Mouse (Mus musculus) midbrain, embryonic 14.5 days (tissue): ENCODE measurements at regions not wholly inside any gene's neighbourhood (a gene's known extent, or its start where the extent isn't known, plus 50 kb on each side); places are given as distances from the start of the nearest gene placed in this dataset.

Experiments
- ATAC-seq: fragments of 200-750 bp; cut with Nextera tagmentation; 2 replicates; pipeline ENCODE4 v1.8.0; 2017; ENCODE audit warnings: moderate number of reproducible peaks, moderate library complexity; ENCODE audit not compliant: low FRiP score, low TSS enrichment
- DNase-seq: peaks from one replicate; pipeline ENCODE4 v3.0.0-alpha.2; 2015
- H3K27ac ChIP-seq: fragments of 300-500 bp; sonication (generic); replicated peaks from 2 replicates; pipeline ENCODE4 v1.5.1; 2014; ENCODE audit warnings: mild to moderate bottlenecking, low read depth, low read length, moderate library complexity
- H3K27me3 ChIP-seq: fragments of 300-500 bp; sonication (generic); 2 replicates; pipeline ENCODE4 v1.6.1; 2014; ENCODE audit warnings: low read length, control low read depth, mixed read lengths; ENCODE audit not compliant: control insufficient read depth, insufficient read depth
- H3K36me3 ChIP-seq: fragments of 300-500 bp; sonication (generic); 2 replicates; pipeline ENCODE4 v1.6.1; 2014; ENCODE audit warnings: low read length, control low read depth; ENCODE audit not compliant: control insufficient read depth, insufficient read depth
- H3K4me1 ChIP-seq: fragments of 300-500 bp; sonication (generic); 2 replicates; pipeline ENCODE4 v1.6.1; 2014; ENCODE audit warnings: mild to moderate bottlenecking, antibody characterized with exemption, low read length, control low read depth; ENCODE audit not compliant: control insufficient read depth, insufficient read depth
- H3K4me2 ChIP-seq: fragments of 300-500 bp; sonication (generic); 2 replicates; pipeline ENCODE4 v1.6.1; 2014; ENCODE audit warnings: mild to moderate bottlenecking, low read length, moderate library complexity
- H3K4me3 ChIP-seq: fragments of 300-500 bp; sonication (generic); replicated peaks from 2 replicates; pipeline ENCODE4 v1.5.1; 2014; ENCODE audit warnings: low read depth, low read length
- H3K9ac ChIP-seq: fragments of 300-500 bp; sonication (generic); replicated peaks from 2 replicates; pipeline ENCODE4 v1.6.1; 2014; ENCODE audit warnings: mild to moderate bottlenecking, low read length, moderate library complexity
- H3K9me3 ChIP-seq: fragments of 300-500 bp; sonication (generic); 2 replicates; pipeline ENCODE4 v1.6.1; 2016; ENCODE audit warnings: low read length, control low read depth, mixed read lengths; ENCODE audit not compliant: control insufficient read depth
- WGBS: fragments of 180-500 bp; shearing (Covaris S2); extraction: QIAGEN DNeasy Blood & Tissue Kit; methylation state at CpG from one replicate; pipeline ENCODE4 v1.1.7; 2014; 5-methylcytosine and 5-hydroxymethylcytosine counted together

GRCm38 (mm10) chr10:98798634-98799415, 115.4 kb upstream of the Atp2b1 start:
- no peak overlapping the region for H3K9ac ChIP-seq
- ATAC-seq = no peak
- no peak overlapping the region for H3K4me3 ChIP-seq
- peaks cover 5% of the 10 kb centered on the region; the same call in 1 of the 2 replicates for H3K4me1 ChIP-seq
- no peak for DNase-seq
- H3K4me2 ChIP-seq = no peak overlapping the region
- H3K27ac ChIP-seq = no peak overlapping the region
- no peaks in the 10 kb centered on the region for H3K36me3 ChIP-seq
- 88% methylated on average over 6 of the region's 6 CpGs for WGBS
- no peaks in the 10 kb centered on the region for H3K27me3 ChIP-seq
- H3K9me3 ChIP-seq = no peaks in the 10 kb centered on the region

GRCm38 (mm10) chr10:98799830-98800229, 114.4 kb upstream of the Atp2b1 start:
- H3K9me3 ChIP-seq = no peaks in the 10 kb centered on the region
- ATAC-seq (no peak), DNase-seq (no peak)
- H3K27me3 ChIP-seq = no peaks in the 10 kb centered on the region
- no peak overlapping the region for H3K4me2 ChIP-seq
- WGBS = 77% methylated on average over 3 of the region's 3 CpGs
- no peaks in the 10 kb centered on the region for H3K36me3 ChIP-seq
- no peak overlapping the region for H3K27ac ChIP-seq
- H3K4me3 ChIP-seq = no peak overlapping the region
- peaks cover 5% of the 10 kb centered on the region; the same call in 1 of the 2 replicates for H3K4me1 ChIP-seq
- no peak overlapping the region for H3K9ac ChIP-seq

GRCm38 (mm10) chr10:98800949-98801348, 113.3 kb upstream of the Atp2b1 start:
- 9% methylated on average over 8 of the region's 8 CpGs for WGBS

GRCm38 (mm10) chr10:98805013-98805412, 109.2 kb upstream of the Atp2b1 start:
- Histone ChIP-seq H3K4me1 (peaks cover 5% of the 10 kb centered on the region; the same call in 1 of the 2 replicates), H3K4me2 (no peak overlapping the region), H3K36me3 (no peaks in the 10 kb centered on the region), H3K9me3 (no peaks in the 10 kb centered on the region), H3K27ac (no peak overlapping the region), H3K27me3 (no peaks in the 10 kb centered on the region), H3K4me3 (no peak overlapping the region), H3K9ac (no peak overlapping the region)
- WGBS = 89% methylated on average over 1 of the region's 1 CpGs
- ATAC-seq (no peak), DNase-seq (no peak)

More at GRCm38 (mm10) chr10:98800949-98801348, 113.3 kb upstream of the Atp2b1 start:
- Histone ChIP-seq H3K9ac (no peak overlapping the region), H3K4me1 (peaks cover 5% of the 10 kb centered on the region; the same call in 1 of the 2 replicates), H3K27me3 (no peaks in the 10 kb centered on the region), H3K4me3 (no peak overlapping the region), H3K36me3 (no peaks in the 10 kb centered on the region), H3K27ac (no peak overlapping the region), H3K4me2 (no peak overlapping the region), H3K9me3 (no peaks in the 10 kb centered on the region)
- DNase-seq = peak; percentile 12
- no peak for ATAC-seq

GRCm38 (mm10) chr10:98806798-98807535, 107.2 kb upstream of the Atp2b1 start:
- no peaks in the 10 kb centered on the region for H3K4me1 ChIP-seq
- no peak overlapping the region for H3K27ac ChIP-seq
- H3K27me3 ChIP-seq = no peaks in the 10 kb centered on the region
- 95% methylated on average over 19 of the region's 19 CpGs for WGBS
- no peak overlapping the region for H3K9ac ChIP-seq
- H3K36me3 ChIP-seq = no peaks in the 10 kb centered on the region
- no peak overlapping the region for H3K4me2 ChIP-seq
- DNase-seq (no peak), ATAC-seq (no peak)
- H3K4me3 ChIP-seq = no peak overlapping the region
- H3K9me3 ChIP-seq = no peaks in the 10 kb centered on the region

- WGBS = 71% methylated on average over 4 of the region's 4 CpGs
- DNase-seq = no peak
Observed at GRCm38 (mm10) chr10:98808644-98809043, 105.6 kb upstream of the Atp2b1 start.

GRCm38 (mm10) chr10:98829051-98829450, 85.2 kb upstream of the Atp2b1 start:
- Histone ChIP-seq H3K4me2 (no peak overlapping the region), H3K27ac (no peak overlapping the region), H3K9me3 (no peaks in the 10 kb centered on the region), H3K27me3 (no peaks in the 10 kb centered on the region), H3K4me3 (no peak overlapping the region), H3K9ac (no peak overlapping the region), H3K4me1 (no peaks in the 10 kb centered on the region), H3K36me3 (no peaks in the 10 kb centered on the region)
- DNase-seq = no peak
- 96% methylated on average over 5 of the region's 5 CpGs for WGBS
- no peak for ATAC-seq

More at GRCm38 (mm10) chr10:98808644-98809043, 105.6 kb upstream of the Atp2b1 start:
- H3K27ac ChIP-seq = no peak overlapping the region
- H3K4me2 ChIP-seq = no peak overlapping the region
- H3K4me1 ChIP-seq = no peaks in the 10 kb centered on the region
- H3K9ac ChIP-seq = no peak overlapping the region
- no peaks in the 10 kb centered on the region for H3K9me3 ChIP-seq
- no peak for ATAC-seq
- no peaks in the 10 kb centered on the region for H3K36me3 ChIP-seq
- no peak overlapping the region for H3K4me3 ChIP-seq
- no peaks in the 10 kb centered on the region for H3K27me3 ChIP-seq

- WGBS = 92% methylated on average over 7 of the region's 7 CpGs
Observed at GRCm38 (mm10) chr10:98831488-98831887, 82.7 kb upstream of the Atp2b1 start.

More at GRCm38 (mm10) chr10:98831488-98831887, 82.7 kb upstream of the Atp2b1 start:
- no peaks in the 10 kb centered on the region for H3K4me1 ChIP-seq
- no peaks in the 10 kb centered on the region for H3K27me3 ChIP-seq
- H3K27ac ChIP-seq = no peak overlapping the region
- no peak overlapping the region for H3K4me2 ChIP-seq
- ATAC-seq (no peak), DNase-seq (no peak)
- no peaks in the 10 kb centered on the region for H3K36me3 ChIP-seq
- no peak overlapping the region for H3K9ac ChIP-seq
- no peak overlapping the region for H3K4me3 ChIP-seq
- no peaks in the 10 kb centered on the region for H3K9me3 ChIP-seq
